ENCODE assay signal across 9 mouse cellular contexts in genomic region chr1:74069085-74069835, GRCm38 (mm10). TPM values are rescaled to one million over a fixed set of nuclear protein-coding genes. Genes with fewer than 3 reads are reported as not detected.
A peak's percentile ranks its signal among the peaks of the same experiment; 100 is the strongest.
DNase-seq lines count a peak whose midpoint lies in the region; ATAC-seq and TF ChIP-seq lines count a peak whose summit lies in the region.
"Had no signal": no experiment of that assay in that cellular context is flagged by ENCODE, and none has a peak within 500 bp of the region (broad histone marks: within the 10 kb centered on the region; RNA-seq: fewer than 3 reads in every experiment).

No protein-coding gene starts in this region.

- ATAC-seq in cerebellum, adult (ENCODE audit: insufficient number of reproducible peaks, low FRiP score, low TSS enrichment): 0 out of 2 replicates have a peak, but pooled peaks have one; percentile 56
- peak; percentile 41; the same call in 1 of the 2 replicates for ATAC-seq in embryonic facial prominence, embryonic 12.5 days (ENCODE audit: insufficient number of reproducible peaks, insufficient read depth, low FRiP score, low TSS enrichment)
- peak; percentile 36; the same call in 1 of the 2 replicates for ATAC-seq in midbrain, postnatal 0 days (ENCODE audit: low FRiP score)

- peak overlapping the region; percentile 37 for H3K4me3 ChIP-seq in embryonic facial prominence, embryonic 12.5 days
- H3K4me3 ChIP-seq in limb, embryonic 10.5 days: peak overlapping the region; percentile 53
- H3K4me3 ChIP-seq in midbrain, postnatal 0 days (ENCODE audit: low read depth, low read length): no peak overlapping the region

- 0 out of 2 replicates have a peak, but pooled peaks cover 4% of the 10 kb centered on the region for H3K36me3 ChIP-seq in embryonic facial prominence, embryonic 12.5 days
- peaks cover 64% of the 10 kb centered on the region for H3K36me3 ChIP-seq in limb, embryonic 10.5 days
- H3K36me3 ChIP-seq in midbrain, postnatal 0 days (ENCODE audit: insufficient read depth, low read length): no peaks in the 10 kb centered on the region

- WGBS in embryonic facial prominence, embryonic 12.5 days: 31% methylated on average over 9 of the region's 9 CpGs
- WGBS in limb, embryonic 10.5 days: 32% methylated on average over 9 of the region's 9 CpGs
- 51% methylated on average over 9 of the region's 9 CpGs for WGBS in midbrain, postnatal 0 days

- intact Hi-C loops in heart, postnatal 14 days (cut with DNase I): no loop called here
- intact Hi-C loops in left cerebral cortex, postnatal 4 days (cut with DNase I): no loop called here

- TF ChIP-seq CTCF in midbrain, postnatal 0 days (IDR thresholded peaks at IDR 0.05): no peak

- DNase-seq in cerebellum, adult 9-10 months: no peak
- DNase-seq in heart, postnatal 14 days: peak; percentile 55 to 60
- DNase-seq in limb, embryonic 10.5 days (ENCODE audit: low spot score): no peak
- DNase-seq in midbrain, postnatal 0 days (ENCODE audit: low spot score): no peak
- no peak for DNase-seq in B cell, adult 2 months
- no peak for DNase-seq in left cerebral cortex, postnatal 4 days

- peak overlapping the region; percentile 65 for H3K9ac ChIP-seq in embryonic facial prominence, embryonic 12.5 days
- no peak overlapping the region for H3K9ac ChIP-seq in midbrain, postnatal 0 days (replicated peaks; ENCODE audit: low read length, poor library complexity, severe bottlenecking)

- no peaks in the 10 kb centered on the region for H3K27me3 ChIP-seq in embryonic facial prominence, embryonic 12.5 days
- H3K27me3 ChIP-seq in limb, embryonic 10.5 days (ENCODE audit: low read depth, poor library complexity, severe bottlenecking): no peaks in the 10 kb centered on the region
- H3K27me3 ChIP-seq in midbrain, postnatal 0 days (ENCODE audit: insufficient read depth, low read length): peaks cover 18% of the 10 kb centered on the region

- H3K4me1 ChIP-seq in embryonic facial prominence, embryonic 12.5 days: peaks cover 33% of the 10 kb centered on the region
- peaks cover 49% of the 10 kb centered on the region for H3K4me1 ChIP-seq in limb, embryonic 10.5 days
- H3K4me1 ChIP-seq in midbrain, postnatal 0 days (ENCODE audit: insufficient read depth, low read length): no peaks in the 10 kb centered on the region

- peak overlapping the region; percentile 85 for H3K27ac ChIP-seq in embryonic facial prominence, embryonic 12.5 days
- H3K27ac ChIP-seq in limb, embryonic 10.5 days: peak overlapping the region; percentile 90
- no peak overlapping the region for H3K27ac ChIP-seq in midbrain, postnatal 0 days (ENCODE audit: low read depth, low read length)

- no peaks in the 10 kb centered on the region for H3K9me3 ChIP-seq in embryonic facial prominence, embryonic 12.5 days
- H3K9me3 ChIP-seq in limb, embryonic 10.5 days (replicated peaks): no peaks in the 10 kb centered on the region
- H3K9me3 ChIP-seq in midbrain, postnatal 0 days (ENCODE audit: low read length): no peaks in the 10 kb centered on the region

- H3K4me2 ChIP-seq in embryonic facial prominence, embryonic 12.5 days (replicated peaks): peak overlapping the region; percentile 91
- H3K4me2 ChIP-seq in midbrain, postnatal 0 days (ENCODE audit: low read depth, low read length, poor library complexity, severe bottlenecking): no peak overlapping the region

RNA-seq across cellular contexts. Expression of gene Tns1, which starts 55.0 kb away (rescaled TPM):
- polyA plus RNA-seq in embryonic facial prominence, embryonic 12.5 days (2016; fragmentation: Nextera tagmentation; extraction: Ambion mirVana): 38.8 and 39.4 TPM in 2 replicates
- 100 to 1,000 TPM; 677 to 755 TPM for total RNA-seq in heart, postnatal 14 days (2021)
- 38.6 and 46.7 TPM in 2 replicates for polyA plus RNA-seq in limb, embryonic 10.5 days (2016; fragmentation: Nextera tagmentation; extraction: Ambion mirVana)
- total RNA-seq in midbrain, postnatal 0 days (2014; rRNA removed): 22.5 and 31.5 TPM in 2 replicates
- polyA plus RNA-seq in midbrain, postnatal 0 days (2015; fragmentation: Nextera tagmentation; extraction: Ambion mirVana): 9.8 and 10.2 TPM in 2 replicates
- total RNA-seq in left cerebral cortex, postnatal 4 days (2021): 10 to 100 TPM; 19.6 to 21.4 TPM

RNA-seq across cellular contexts. Expression of gene Rufy4, which starts 56.1 kb away (rescaled TPM):
- 0.22 and 0.26 TPM in 2 replicates for polyA plus RNA-seq in embryonic facial prominence, embryonic 12.5 days (2016; fragmentation: Nextera tagmentation; extraction: Ambion mirVana)
- 1 to 10 TPM; 1.4 to 1.5 TPM for total RNA-seq in heart, postnatal 14 days (2021)
- polyA plus RNA-seq in limb, embryonic 10.5 days (2016; fragmentation: Nextera tagmentation; extraction: Ambion mirVana): 0.08 and 0.13 TPM in 2 replicates
- 0.33 TPM in 1 of 2 replicates, not detected in the other for total RNA-seq in midbrain, postnatal 0 days (2014; rRNA removed)
- polyA plus RNA-seq in midbrain, postnatal 0 days (2015; fragmentation: Nextera tagmentation; extraction: Ambion mirVana): 0.09 and 0.11 TPM in 2 replicates
- under 1 TPM in 1 of 2 experiments, not detected in 1; 0.20 TPM for total RNA-seq in left cerebral cortex, postnatal 4 days (2021)
- total RNA-seq: gastrocnemius, adult 8-10 months had no signal

Comparison
In these comparisons a context has a peak if more than half of its experiments do, and no peak if none do; other contexts are left out.
1. DNase-seq: peak in heart, postnatal 14 days (2 of 2); none in cerebellum, adult 9-10 months (single experiment), limb, embryonic 10.5 days (single experiment), midbrain, postnatal 0 days (single experiment), B cell, adult 2 months (0 of 2) and left cerebral cortex, postnatal 4 days (single experiment).
2. RNA of gene Tns1, which starts 55.0 kb away (total RNA-seq): 677 to 755 TPM in heart, postnatal 14 days; 22.5 to 31.5 TPM in midbrain, postnatal 0 days and 19.6 to 21.4 TPM in left cerebral cortex, postnatal 4 days; every median in the first group is over 10 times any median in the second.
3. Peak in every context shown above with its lines, with median percentiles within 50 percentile points of each other: ATAC-seq.